Mouse (Mus musculus) lung, postnatal 0 days (tissue): Measurements from ENCODE around the gene Paqr6.

Experiments
- CTCF ChIP-seq: IDR thresholded peaks from 2 replicates; pipeline ENCODE4 v1.5.1; 2016; ENCODE audit warnings: antibody characterized with exemption, mild to moderate bottlenecking
- EP300 ChIP-seq: IDR thresholded peaks from 2 replicates; pipeline ENCODE4 v1.6.1; 2016; ENCODE audit warnings: antibody characterized with exemption, mild to moderate bottlenecking, control low read depth

GRCm38 (mm10) chr3:88364337-88364736 lies at the start of gene Paqr6:
- TF ChIP-seq CTCF (no peak), EP300 (no peak)
